Mouse (Mus musculus): ENCODE data around the gene Spo11.
A peak's percentile ranks its signal among the peaks of the same experiment; 100 is the strongest.

Spo11 gene

GRCm38 (mm10) chr2:172959006-172959768 lies 18.3 kb upstream of the Spo11 start:
- no peak for DNase-seq

DNA sequence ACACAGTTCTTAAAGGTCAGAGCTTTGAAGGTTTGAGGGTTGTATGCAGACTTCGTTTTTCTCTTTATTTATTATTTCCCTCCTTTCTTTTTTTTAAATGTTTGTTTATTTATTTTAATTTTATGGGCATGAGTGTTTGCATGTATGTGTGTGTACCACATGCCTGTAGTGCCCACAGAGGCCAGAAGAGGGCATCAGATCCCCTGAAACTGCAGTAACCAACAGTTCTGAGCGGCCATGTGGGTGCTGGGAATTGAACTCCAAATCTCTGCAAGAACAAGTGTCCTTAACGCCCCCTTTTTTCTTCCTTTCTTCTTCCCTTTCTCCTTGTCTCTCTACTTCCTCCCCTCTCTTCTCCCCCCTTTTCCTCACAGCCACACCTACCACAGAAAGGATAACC lies 17.1 kb upstream of the Spo11 start:
- DNase-seq: no peak

DNA sequence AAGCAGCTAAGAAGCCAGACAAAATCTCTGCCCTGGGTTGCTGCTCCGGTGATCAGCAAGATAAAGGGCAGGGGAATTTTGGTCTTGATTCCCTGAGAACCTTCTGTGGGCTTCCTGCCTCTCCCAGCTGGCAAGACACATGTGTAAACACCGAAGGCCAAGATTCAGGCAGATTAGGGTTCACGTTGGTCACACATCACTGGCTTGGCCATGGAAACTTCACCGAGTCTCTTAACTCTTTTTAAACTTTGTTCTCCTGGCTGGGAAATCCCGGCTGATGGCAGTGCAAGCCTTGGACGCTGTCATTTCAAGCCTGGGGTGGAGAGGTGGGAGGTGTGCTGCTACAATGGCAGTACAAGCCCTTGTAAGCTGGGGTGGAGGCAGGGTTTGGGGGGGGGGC lies 16.3 kb upstream of the Spo11 start:
- no peak for DNase-seq

- no peak for DNase-seq
These were observed 12.3 kb upstream of the Spo11 start for GRCm38 (mm10) chr2:172965249-172965648.

- no peak for DNase-seq
These were observed 11.0 kb upstream of the Spo11 start for GRCm38 (mm10) chr2:172966480-172966879.

GRCm38 (mm10) chr2:172971865-172972264 lies 5.6 kb upstream of the Spo11 start:
- no peak for DNase-seq

GRCm38 (mm10) chr2:172973806-172974565 lies 3.5 kb upstream of the Spo11 start:
- DNase-seq: no peak

DNA sequence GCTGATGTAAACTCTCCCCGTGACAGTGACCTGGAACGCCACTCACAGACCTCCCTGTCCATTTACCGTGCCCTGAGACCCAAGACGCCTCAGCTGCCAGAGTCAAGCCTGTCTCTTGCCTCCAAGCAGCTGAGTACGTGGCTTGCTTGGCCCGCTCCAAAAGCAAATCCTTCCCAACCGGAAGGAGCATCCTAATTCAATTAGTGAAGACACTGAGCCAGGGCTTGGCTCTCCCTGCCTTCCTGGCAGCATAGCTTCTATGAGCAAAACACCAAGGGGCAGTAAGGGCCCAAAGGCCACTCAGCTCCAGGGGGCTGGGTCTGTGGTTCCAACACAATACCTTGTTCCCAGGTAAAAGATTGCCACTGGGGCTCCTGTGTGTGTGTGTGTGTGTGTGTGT lies 2.8 kb upstream of the Spo11 start:
- DNase-seq: no peak

GRCm38 (mm10) chr2:172975159-172975558 lies 2.3 kb upstream of the Spo11 start:
- DNase-seq: no peak

DNA sequence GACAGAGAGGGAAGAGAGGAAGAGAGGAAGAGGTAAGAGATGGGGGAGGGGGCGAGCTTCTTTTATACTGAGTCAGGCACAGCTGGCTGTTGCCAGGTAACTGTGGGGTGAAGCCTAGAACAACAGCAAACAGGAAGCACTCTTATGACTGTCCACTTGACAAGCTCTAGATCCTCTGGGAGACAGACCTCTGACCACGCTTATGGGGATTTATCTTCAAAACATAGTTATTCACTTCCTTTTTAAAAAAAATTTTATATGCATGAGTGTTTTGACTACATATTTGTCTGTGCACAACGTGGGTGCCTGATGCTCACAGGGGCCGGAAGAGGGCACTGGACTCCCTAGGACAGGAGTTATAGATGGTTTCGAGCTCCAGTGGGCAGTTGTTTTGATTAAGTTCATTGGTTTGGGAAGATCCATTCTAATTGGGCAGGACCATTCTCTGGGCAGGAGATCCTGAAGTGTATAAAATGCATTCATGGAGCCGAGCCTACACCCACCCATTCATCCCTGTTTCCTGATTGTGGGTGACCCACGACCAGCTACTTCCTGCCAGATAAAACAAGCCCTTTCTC lies 750 bp upstream of the Spo11 start:
- DNase-seq: no peak

DNA sequence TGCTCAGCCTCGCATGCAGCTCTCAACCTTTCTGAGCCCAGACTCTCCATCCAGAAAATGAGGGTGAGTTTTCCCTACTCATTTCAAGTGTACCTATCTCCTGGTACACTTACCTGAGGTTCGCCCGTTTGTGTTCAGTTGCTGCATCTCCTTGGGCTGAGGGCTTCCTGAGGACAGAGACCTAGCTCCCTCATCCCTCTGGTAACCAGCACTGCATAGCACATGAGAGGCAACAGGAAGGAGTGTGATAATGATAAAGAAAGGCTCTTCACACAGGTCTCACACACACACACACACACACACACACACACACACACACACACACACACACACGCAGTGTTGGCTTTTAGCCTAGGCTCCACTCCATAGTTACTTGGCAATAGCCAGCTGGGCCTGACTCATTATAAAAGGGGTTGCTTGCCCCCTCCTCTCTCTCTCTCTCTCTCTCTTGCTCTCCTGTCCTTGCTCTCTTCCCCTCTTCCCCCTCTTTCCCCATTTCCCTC lies 682 bp downstream of the Spo11 start:
- no peak for DNase-seq

DNA sequence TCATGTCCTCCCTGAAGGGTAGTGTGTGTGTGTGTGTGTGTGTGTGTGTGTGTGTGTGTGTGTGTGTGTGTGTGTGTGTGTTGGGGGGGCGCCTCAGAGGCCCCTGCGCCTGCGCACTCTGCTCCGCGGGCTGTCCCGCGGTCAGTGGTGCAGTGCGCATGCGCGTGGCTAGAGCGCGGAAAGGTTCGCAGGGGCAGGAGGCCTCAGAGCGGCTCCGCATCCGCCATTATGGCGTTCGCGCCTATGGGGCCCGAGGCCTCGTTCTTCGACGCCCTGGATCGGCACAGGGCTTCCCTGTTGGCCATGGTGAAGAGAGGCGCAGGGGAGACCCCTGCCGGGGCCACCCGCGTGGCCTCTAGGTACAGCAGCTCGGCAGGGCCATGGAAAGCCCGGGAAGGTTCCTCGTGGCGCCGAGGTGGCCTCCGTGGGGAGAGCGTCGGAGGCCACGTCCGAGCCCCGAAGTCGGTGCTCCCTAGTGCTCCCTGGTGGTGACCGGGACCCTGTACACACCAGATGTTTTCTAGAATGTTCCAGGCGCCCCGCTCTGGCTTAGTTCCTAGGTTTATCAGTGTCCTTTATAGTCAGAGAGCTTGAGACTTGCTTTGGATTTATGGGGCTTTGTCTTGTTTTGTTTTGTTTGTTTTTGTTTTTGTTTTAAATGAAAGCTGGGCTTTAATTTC lies 2.3 kb downstream of the Spo11 start:
- no peak for DNase-seq

GRCm38 (mm10) chr2:172982776-172983561 lies 5.5 kb downstream of the Spo11 start:
- no peak for DNase-seq

DNA sequence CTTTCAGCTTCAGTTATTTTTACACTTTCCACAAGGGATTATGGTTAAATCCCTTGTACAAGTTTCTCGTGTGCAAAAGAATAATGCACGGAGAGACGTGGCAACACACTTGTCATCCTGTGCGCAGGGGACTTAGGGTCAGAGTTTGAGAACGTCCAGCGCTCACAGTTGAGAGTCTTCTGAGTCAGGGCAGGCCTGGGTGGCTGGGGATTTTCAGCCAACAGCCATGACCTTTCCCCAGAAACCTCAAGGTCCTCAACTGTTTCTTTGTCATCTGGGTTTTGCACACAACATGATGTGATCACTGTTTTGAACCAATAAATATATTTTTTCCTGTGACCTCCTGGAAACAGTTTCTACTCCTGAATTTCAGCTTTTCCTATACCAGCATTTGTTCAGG lies 12.7 kb downstream of the Spo11 start:
- DNase-seq: no peak

GRCm38 (mm10) chr2:172996207-172996606 lies 18.7 kb downstream of the Spo11 start:
- DNase-seq: peak; percentile 38 to 49

DNA sequence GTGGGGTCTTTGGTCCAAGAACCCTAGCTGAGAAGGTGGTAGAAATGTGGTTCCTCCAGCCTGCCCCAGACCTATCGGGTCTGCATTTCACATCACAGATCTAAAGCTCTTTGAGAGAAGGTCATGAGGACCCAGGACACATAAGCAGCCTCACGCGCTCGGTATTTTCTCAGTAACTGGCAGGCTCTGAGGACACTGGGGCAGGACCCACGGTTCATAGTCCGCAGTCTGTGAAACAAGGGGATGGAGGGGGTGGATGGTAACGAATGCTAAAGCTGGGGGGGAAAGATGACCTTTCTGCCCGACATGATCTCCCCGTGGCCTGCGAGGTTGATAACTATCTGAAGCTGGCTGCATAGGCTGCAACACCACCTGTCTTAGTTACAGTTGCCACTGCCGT lies 20.2 kb downstream of the Spo11 start:
- no peak for DNase-seq

- no peak for DNase-seq
These were observed 21.0 kb downstream of the Spo11 start for GRCm38 (mm10) chr2:172998478-172998877.

DNA sequence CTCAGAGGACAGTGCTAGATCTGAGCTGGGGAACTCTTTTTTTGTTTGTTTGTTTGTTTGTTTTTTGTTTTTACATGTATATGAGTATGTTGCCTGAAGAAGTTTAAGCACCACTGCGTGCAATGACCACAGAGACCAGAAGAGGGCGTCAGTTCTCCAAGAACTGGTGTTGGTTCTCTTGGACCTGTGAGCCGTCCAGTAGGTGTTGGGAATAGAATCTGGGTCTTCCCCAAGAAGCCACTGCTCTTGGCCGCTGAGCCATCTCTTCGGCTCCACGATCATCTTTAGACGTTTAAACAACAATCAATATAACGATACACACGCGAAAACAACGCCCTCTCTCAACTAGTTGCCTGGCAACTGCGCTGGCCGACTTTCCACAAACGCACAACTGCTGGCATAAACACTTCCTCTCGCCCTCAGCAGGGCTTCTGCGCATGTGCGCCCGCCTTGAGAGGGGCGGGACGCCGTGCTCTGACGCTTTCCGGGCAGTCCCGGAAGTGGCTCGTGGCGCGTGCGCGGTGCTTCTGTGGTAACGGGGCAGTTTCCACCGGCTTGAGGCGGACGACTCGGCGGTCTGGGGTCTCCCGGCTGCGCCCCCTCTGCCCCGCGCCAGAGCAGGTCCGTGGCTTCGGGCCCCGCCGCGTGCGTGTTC lies 22.3 kb downstream of the Spo11 start, which contains the start of gene Rae1:
Gene Rae1, plus strand, starts transcription at position 488 of the 655 bp plus-strand sequence.
- peak; percentile 96 to 100 for DNase-seq

DNA sequence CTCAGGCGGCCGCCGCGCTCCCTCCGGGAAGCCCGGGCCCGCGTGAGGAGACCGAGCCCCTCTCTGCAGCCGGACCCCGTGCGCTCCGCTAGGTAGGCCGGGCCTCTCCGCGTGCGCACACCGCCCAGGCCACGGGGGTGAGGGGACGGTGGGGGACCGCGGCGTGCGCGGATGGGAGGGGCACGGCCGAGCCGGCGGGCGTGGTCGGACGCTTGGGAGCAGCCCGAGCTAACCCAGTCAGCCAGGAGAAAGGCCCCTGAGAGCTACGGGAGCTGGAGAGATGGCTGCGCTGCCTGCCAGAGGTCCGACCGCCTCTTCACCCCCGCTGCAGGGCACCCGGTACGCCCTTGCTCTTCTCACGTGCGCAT lies 22.8 kb downstream of the Spo11 start:
- DNase-seq: no peak

GRCm38 (mm10) chr2:173000921-173001320 lies 23.4 kb downstream of the Spo11 start:
- no peak for DNase-seq

DNA sequence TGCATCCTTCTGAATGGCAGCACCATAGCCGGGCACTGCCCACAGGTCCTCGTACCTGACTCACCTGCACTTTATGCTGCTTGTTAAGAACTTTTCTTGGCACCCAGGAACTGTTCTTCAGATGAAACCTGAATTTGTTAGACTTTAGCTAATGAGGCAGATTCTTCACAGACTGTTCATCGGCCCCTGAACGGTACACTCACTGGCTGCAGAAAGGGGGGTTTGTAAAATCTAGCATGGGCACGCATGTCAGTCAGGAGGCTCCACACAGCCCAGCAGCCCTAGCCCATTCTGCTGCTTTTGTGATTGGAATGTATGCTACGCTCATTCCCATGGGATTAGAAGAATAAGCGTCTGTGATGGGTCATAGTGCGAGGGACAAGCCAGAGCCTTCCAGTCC lies 26.2 kb downstream of the Spo11 start:
- no peak for DNase-seq

DNA sequence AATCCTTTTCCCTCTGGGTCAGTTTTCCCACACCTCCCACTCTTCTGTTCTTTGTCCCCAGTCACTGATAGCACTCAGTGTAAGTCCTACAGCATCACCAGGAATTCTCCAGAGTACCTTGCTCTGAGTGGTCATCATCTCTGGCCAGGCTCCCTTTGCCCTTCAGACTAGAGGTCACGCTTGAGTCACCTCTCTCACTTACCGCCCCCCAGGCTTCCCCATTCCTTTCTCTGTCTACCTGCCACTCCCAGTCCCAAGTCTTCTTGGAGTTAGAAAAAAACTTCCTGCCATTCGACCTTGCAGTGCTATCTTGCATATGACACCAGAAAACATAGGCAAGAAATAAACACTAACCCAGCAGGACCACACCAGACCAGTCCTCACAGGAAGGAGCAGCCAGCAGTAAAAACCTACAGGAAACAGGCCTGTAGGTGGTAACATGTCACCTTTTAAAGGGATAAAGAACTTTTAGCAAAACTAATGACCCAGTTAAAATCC lies 32.8 kb downstream of the Spo11 start:
- DNase-seq: no peak

All from cerebellum, adult 18-20 months (tissue).